Mouse (Mus musculus): ENCODE measurements at regions not wholly inside any gene's neighbourhood (a gene's known extent, or its start where the extent isn't known, plus 50 kb on each side); places are given as distances from the start of the nearest gene placed in this dataset.

DNA sequence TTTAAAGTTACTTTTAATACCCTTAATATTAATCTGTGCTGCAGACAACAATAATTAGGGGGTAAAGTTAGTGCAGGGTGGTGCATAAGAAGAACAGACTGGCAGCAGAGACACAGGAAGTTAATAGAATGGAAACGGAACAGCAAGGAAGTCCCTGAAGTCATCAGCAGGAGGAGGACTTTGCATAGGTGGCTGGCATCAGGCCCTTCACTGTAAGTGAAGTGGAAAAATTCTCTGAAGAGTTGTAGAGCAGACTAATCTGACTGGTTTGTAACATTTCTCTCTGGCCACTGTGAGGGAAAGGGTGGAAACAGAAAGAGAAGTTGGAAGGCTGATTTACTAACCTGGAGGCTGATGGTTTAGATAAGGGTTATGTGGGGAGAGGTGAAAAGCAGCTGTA is 195.5 kb upstream of the Prdm1 start:
- DNase-seq, result no peak

DNA sequence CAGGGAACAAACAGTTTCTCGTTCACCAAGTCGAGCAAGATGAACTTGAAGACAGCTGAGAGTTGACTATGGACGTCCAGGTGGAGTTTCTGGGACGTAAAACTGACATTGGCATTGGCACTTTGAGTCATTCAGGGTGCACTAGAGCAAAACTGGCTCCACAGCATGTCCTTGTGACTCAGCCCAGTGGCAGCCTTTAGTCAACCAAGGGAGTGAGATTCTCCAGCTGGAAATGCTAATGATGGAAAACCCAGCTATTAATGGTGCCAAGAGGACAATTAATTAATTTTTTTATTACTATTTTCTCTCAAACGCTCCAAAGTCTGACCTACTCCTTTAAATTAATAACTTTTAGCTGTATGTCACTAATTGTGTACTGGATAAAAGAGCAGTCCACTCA is 195.0 kb upstream of the Prdm1 start:
- DNase-seq, result no peak

DNA sequence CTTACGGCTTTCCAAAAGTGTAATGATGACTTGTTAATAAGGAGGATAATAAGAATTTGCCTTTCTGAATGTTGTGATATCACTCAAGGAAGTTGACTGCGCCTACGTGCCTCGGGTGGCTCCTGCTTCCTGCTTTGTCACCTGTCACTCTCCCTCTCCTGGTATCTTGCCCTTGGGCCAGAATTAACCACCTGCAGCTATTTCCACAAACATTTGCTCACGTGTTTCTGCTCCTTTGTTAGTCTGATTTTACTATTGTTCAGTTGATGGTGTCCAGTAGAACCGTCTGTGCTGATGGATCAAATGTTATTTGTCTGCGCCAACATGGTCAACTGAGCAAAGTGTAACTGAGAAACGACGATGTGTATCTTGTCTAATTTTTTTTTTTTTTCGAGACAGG is 193.4 kb upstream of the Prdm1 start:
- DNase-seq, result no peak

DNA sequence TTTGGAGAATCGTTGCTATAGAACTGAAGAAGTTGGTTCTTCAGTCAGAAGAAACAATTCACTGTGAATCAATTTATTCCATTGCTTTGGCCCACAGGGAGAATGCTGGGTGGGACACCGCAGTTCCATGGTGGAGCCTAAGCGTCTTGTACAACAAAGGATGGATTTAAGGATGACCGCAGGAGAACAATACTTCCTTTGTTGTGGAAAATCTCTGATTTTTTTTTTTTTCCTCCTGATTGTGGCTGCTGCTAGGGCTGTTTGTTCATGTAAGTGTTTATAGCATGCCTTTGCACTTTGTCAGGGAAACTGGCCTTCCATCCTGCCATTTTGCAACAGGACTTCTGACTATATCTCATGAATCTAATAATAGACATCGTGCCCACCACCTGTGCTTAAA is 188.3 kb upstream of the Prdm1 start:
- DNase-seq, result no peak

- DNase-seq, result no peak
Measured at GRCm38 (mm10) chr10:44715902-44716301, 187.6 kb upstream of the Prdm1 start.

- no peak for DNase-seq
Measured at GRCm38 (mm10) chr10:44708830-44709229, 180.5 kb upstream of the Prdm1 start.

- DNase-seq, result no peak
Measured at GRCm38 (mm10) chr10:44704143-44704542, 175.8 kb upstream of the Prdm1 start.

DNA sequence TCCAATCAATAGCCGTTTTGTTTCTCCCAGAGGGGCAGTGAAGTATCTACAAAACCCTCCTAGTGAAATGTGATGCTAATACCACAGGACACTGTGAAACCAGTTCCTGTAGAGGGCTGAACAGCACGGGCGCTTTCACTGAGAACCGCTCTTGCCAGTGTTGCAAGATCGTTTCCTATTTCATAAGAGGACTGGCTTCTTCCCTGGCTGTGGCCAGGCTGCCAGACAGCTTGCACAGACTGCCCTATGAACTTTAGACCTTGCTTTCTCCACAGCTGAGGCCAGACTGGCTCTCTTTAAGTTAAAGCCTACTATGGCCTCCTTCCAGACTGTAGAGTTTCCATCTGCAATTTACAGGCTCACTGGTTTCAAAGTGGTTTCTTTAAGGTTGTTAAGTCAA is 173.8 kb upstream of the Prdm1 start:
- DNase-seq, result peak; percentile 63 to 69

GRCm38 (mm10) chr10:44699988-44700537 is 171.8 kb upstream of the Prdm1 start:
- no peak for DNase-seq

GRCm38 (mm10) chr10:44697966-44698365 is 169.7 kb upstream of the Prdm1 start:
- no peak for DNase-seq

GRCm38 (mm10) chr10:44696973-44697372 is 168.7 kb upstream of the Prdm1 start:
- DNase-seq, result peak; percentile 13 to 20

- DNase-seq, result peak; percentile 22 to 32
Measured at GRCm38 (mm10) chr10:44691590-44692327, 163.5 kb upstream of the Prdm1 start.

GRCm38 (mm10) chr10:44688555-44688954 is 160.3 kb upstream of the Prdm1 start:
- no peak for DNase-seq

DNA sequence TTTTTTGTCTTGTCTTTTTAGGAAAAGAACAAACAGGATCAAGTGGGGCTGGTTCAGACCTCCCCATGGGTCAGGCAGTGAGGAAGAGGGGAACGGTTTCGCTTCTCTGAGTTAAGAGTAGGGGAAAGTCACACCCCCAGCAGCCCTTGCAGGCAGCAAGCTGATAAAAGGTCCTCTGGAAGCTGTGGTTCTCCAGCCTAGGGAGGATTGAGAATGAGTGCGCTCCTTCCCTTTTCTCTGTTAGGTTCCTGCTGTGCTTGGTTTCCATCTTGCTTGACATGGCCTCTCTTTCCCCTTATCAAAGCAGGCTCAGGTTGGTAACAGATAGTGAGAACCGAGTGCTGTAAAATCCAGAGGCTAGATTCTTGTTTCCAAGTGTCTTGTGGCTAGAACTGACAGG is 157.8 kb upstream of the Prdm1 start:
- no peak for DNase-seq

GRCm38 (mm10) chr10:44685215-44685614 is 156.9 kb upstream of the Prdm1 start:
- no peak for DNase-seq

- DNase-seq, result no peak
Measured at GRCm38 (mm10) chr10:44676506-44676905, 148.2 kb upstream of the Prdm1 start.

DNA sequence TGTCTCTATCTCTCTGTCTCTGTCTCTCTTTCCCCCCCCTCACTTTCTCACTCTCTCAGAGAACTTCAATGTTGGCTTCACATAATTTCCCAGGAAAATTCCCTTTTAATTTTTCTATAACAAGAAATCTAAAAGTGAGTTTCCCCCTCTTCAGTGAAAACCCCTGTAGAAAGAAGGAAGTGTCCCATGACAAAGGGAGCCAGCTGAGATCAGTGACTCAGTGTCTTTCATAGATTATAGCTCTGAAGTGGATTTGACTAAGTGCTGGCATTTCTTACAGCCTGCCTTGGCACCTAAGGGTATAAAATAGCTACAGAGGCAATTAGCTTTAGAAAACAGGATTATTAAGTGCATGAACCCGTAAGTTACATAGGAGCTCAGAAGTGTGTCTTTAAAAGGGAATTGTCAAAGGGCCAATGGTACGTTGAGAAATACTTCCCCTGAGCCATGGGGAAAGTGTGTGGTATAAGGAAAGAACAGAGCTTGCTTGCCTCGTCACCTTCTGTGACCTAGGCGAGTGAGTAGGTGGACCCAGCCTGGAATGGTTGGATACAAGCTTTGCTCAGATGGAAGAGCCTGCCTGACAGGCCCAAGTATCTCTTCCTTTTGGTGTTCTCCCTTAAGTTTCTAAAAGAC is 137.3 kb upstream of the Prdm1 start:
- DNase-seq, result no peak

- DNase-seq, result no peak
Measured at GRCm38 (mm10) chr10:44659499-44659898, 131.2 kb upstream of the Prdm1 start.

DNA sequence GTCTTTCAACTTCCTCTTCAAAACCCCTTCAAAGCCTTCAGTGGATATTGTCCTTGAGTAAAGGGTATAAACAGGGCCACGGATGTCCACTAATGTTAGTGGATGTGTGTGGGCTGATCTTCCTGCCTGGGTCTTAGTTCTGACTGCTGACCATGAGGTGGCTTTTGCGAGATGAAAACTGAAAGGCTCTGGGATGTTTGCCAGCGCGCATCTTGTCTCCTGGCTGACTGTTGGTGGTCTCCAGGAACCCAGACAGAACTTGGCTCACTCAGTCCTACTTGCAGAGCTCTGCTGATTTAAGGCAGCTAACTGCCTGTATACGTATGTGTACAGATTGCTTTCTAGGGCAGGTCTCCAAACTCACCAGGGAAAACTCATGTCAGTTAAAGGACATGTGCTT is 125.5 kb upstream of the Prdm1 start:
- peak in 1 of 2 experiments; percentile 39 for DNase-seq

DNA sequence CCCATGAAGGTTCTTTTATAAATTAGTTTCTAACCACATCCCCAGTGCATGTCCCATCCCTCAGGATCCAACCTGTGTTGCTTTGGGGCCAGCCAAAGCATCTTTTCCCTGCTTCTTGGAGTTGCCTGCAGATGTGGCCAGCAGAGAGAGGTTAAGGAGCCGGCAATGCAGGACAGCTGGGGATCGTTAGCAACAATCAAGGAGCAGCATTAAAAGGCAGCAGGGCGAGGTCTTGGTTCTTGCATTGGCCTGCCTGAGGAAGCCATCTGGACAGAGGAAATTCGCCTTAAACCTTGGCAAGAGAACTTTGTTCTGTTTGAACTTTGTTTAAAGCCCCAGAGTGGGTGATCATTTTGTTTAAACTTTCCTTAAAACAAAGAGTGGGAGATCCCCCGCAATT is 118.7 kb upstream of the Prdm1 start:
- peak in 1 of 2 experiments; percentile 58 for DNase-seq

GRCm38 (mm10) chr10:44646615-44647014 is 118.3 kb upstream of the Prdm1 start:
- DNase-seq, result no peak

GRCm38 (mm10) chr10:44641616-44642015 is 113.3 kb upstream of the Prdm1 start:
- no peak for DNase-seq

DNA sequence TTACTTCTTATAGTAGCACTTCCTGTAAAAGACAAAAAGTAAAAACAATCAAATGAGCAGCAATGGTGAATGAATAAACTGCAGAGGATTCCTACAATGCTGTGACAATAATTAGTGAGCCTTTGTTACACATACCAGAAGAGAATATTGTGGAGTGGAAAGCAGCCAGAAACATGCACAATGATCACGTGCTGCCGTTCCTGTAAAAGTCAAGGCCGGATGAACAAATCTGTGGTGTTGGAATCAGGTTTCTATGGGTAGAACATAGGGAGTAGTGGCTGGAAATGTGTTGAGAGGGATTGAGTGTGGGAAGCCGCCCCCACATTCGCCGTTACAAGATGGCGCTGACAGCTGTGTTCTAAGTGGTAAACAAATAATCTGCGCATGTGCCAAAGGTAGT is 112.3 kb upstream of the Prdm1 start:
- DNase-seq, result no peak

DNA sequence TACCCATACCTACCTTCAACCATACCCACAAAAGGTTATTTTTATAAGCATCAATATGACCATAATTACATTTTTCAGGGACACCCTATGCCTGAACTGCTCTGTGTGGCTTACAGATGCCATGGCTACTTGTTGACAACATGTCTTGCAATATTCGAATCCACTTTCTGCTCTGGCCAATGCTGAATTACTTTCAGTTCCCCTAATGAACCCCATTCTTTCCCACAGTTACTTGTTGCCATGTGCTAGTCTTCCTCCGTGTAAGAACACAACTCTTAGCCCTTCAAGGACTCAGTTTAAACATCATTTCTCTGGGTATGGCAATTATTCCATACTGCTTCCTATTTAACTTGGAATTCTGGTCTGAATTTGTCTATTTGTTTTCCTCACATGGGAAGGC is 110.4 kb upstream of the Prdm1 start:
- no peak for DNase-seq

Data from lung, postnatal 4 days (tissue).